Mouse (Mus musculus): Measurements from ENCODE around the gene Hoxa6. TPM values are rescaled to one million over a fixed set of nuclear protein-coding genes. Genes with fewer than 3 reads are reported as not detected.

The Hoxa6 gene
- total RNA-seq, 2 experiments from 2014 or later = 6.7 to 10.6 TPM

GRCm38 (mm10) chr6:52228475-52229465 is 20.2 kb upstream of the Hoxa6 start:
- DNase-seq (ENCODE audit: low spot score in 2 of 2) = no peak

GRCm38 (mm10) chr6:52227470-52228222 is 19.1 kb upstream of the Hoxa6 start:
- no peak for DNase-seq (ENCODE audit: low spot score in 2 of 2)

GRCm38 (mm10) chr6:52226569-52227257 is 18.2 kb upstream of the Hoxa6 start:
- DNase-seq (ENCODE audit: low spot score in 2 of 2) = no peak

GRCm38 (mm10) chr6:52225612-52226568 is 17.4 kb upstream of the Hoxa6 start:
- DNase-seq (ENCODE audit: low spot score in 2 of 2) = no peak

GRCm38 (mm10) chr6:52224895-52225611 is 16.5 kb upstream of the Hoxa6 start:
- no peak for DNase-seq (ENCODE audit: low spot score in 2 of 2)

GRCm38 (mm10) chr6:52223939-52224760 is 15.6 kb upstream of the Hoxa6 start:
- no peak for DNase-seq (ENCODE audit: low spot score in 2 of 2)

- DNase-seq (ENCODE audit: low spot score in 2 of 2) = no peak
Observed at GRCm38 (mm10) chr6:52222729-52223128, 14.2 kb upstream of the Hoxa6 start.

- no peak for DNase-seq (ENCODE audit: low spot score in 2 of 2)
Observed at GRCm38 (mm10) chr6:52221993-52222685, 13.6 kb upstream of the Hoxa6 start.

GRCm38 (mm10) chr6:52221337-52221992 is 12.9 kb upstream of the Hoxa6 start, which contains the start of gene Hoxa7:
Gene Hoxa7 (minus strand): TSS chr6:52221854.
- peak; percentile 76 to 80 for DNase-seq (ENCODE audit: low spot score in 2 of 2)

- no peak for DNase-seq (ENCODE audit: low spot score in 2 of 2)
Observed at GRCm38 (mm10) chr6:52220865-52221310, 12.4 kb upstream of the Hoxa6 start.

- DNase-seq (ENCODE audit: low spot score in 2 of 2) = no peak
Observed at GRCm38 (mm10) chr6:52220003-52220864, 11.7 kb upstream of the Hoxa6 start.

GRCm38 (mm10) chr6:52219234-52219942 is 10.9 kb upstream of the Hoxa6 start:
- no peak for DNase-seq (ENCODE audit: low spot score in 2 of 2)

GRCm38 (mm10) chr6:52218643-52219215 is 10.2 kb upstream of the Hoxa6 start:
- DNase-seq (ENCODE audit: low spot score in 2 of 2) = no peak

- DNase-seq (ENCODE audit: low spot score in 2 of 2) = no peak
Observed at GRCm38 (mm10) chr6:52217895-52218642, 9.5 kb upstream of the Hoxa6 start.

- peak; percentile 64 to 66 for DNase-seq (ENCODE audit: low spot score in 2 of 2)
Observed at GRCm38 (mm10) chr6:52217459-52217768, 8.9 kb upstream of the Hoxa6 start.
